Comparison of ENCODE assay signal across 19 mouse cellular contexts in the genomic region with DNA sequence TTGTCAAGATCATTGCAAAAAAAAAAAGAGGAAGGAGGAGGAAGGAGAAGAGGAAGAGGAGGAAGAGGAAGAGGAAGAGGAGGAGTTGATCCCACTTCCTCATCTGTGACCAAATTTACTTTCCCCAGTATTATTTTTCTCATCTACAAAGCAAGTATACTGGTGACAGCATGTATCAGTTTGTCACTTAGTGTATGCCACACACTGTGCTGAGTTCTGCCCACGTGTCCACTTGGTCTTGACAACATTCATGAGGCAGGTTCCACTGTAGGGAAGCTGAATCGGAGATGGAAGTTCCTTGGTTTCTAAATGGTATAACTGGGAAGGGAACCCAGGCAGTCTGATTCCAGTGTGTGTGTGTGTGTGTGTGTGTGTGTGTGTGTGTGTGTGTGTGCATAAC.
DNase-seq lines count a peak whose midpoint lies in the region; ATAC-seq and TF ChIP-seq lines count a peak whose summit lies in the region.
"Had no signal": no experiment of that assay in that cellular context is flagged by ENCODE, and none has a peak within 500 bp of the region (broad histone marks: within the 10 kb centered on the region; RNA-seq: fewer than 3 reads in every experiment).

No protein-coding gene starts in this region.

- H3K4me1 ChIP-seq in liver, adult 2 months (ENCODE audit: control insufficient read depth, insufficient read depth, low read length), result no peaks in the 10 kb centered on the region
- H3K4me1 ChIP-seq in liver, embryonic 12.5 days, result no peaks in the 10 kb centered on the region
- peaks cover 30% of the 10 kb centered on the region for H3K4me1 ChIP-seq in bone marrow macrophage, adult 2 months (ENCODE audit: control insufficient read depth, insufficient read depth, low read length)
- H3K4me1 ChIP-seq: embryonic facial prominence, embryonic 10.5 days; embryonic facial prominence, embryonic 12.5 days; forebrain, embryonic 13.5 days; forebrain, embryonic 15.5 days had no signal

- H3K79me2 ChIP-seq in liver, adult 2 months (ENCODE audit: control insufficient read depth, insufficient read depth, low read length), result no peaks in the 10 kb centered on the region

- WGBS in liver, adult 2 months, result 73% methylated on average over 2 of the region's 2 CpGs
- WGBS in liver, embryonic 12.5 days (ENCODE audit: insufficient replicate concordance), result 60% methylated on average over 2 of the region's 2 CpGs

- no peak overlapping the region for H3K27ac ChIP-seq in liver, adult 2 months (replicated peaks; ENCODE audit: insufficient read depth, low read depth, low read length)
- no peak overlapping the region for H3K27ac ChIP-seq in liver, embryonic 12.5 days
- peak overlapping the region; percentile 64 for H3K27ac ChIP-seq in bone marrow macrophage, adult 2 months (ENCODE audit: insufficient read depth, low read depth, low read length)
- H3K27ac ChIP-seq: embryonic facial prominence, embryonic 10.5 days; embryonic facial prominence, embryonic 12.5 days; forebrain, embryonic 13.5 days; forebrain, embryonic 15.5 days had no signal

- no peak for TF ChIP-seq CTCF in liver, adult 2 months (IDR thresholded peaks at IDR 0.05; ENCODE audit: low read depth, low read length)
- no peak for TF ChIP-seq CTCF in bone marrow macrophage, adult 2 months (IDR thresholded peaks at IDR 0.05; ENCODE audit: low read depth, low read length)

- ATAC-seq in liver, embryonic 12.5 days, result no peak
- peak; percentile 25 for ATAC-seq in granulocyte monocyte progenitor cell, adult 5-6 weeks (replicated peaks; ENCODE audit: poor library complexity, severe bottlenecking)
- ATAC-seq: forebrain, embryonic 13.5 days; forebrain, embryonic 15.5 days had no signal

- H3K4me2 ChIP-seq in liver, embryonic 12.5 days, result no peak overlapping the region
- H3K4me2 ChIP-seq: embryonic facial prominence, embryonic 12.5 days; forebrain, embryonic 13.5 days; forebrain, embryonic 15.5 days had no signal

- H3K9ac ChIP-seq in liver, adult 2 months (ENCODE audit: low read depth, low read length), result no peak overlapping the region
- no peak overlapping the region for H3K9ac ChIP-seq in liver, embryonic 12.5 days
- H3K9ac ChIP-seq: embryonic facial prominence, embryonic 12.5 days; forebrain, embryonic 13.5 days; forebrain, embryonic 15.5 days had no signal

- H3K9me3 ChIP-seq in liver, embryonic 12.5 days (replicated peaks), result no peaks in the 10 kb centered on the region
- H3K9me3 ChIP-seq: embryonic facial prominence, embryonic 10.5 days; embryonic facial prominence, embryonic 12.5 days; forebrain, embryonic 13.5 days; forebrain, embryonic 15.5 days had no signal

- H3K4me3 ChIP-seq in liver, adult 2 months (ENCODE audit: insufficient read depth, low read depth, low read length), result no peak overlapping the region
- no peak overlapping the region for H3K4me3 ChIP-seq in liver, embryonic 12.5 days
- H3K4me3 ChIP-seq in bone marrow macrophage, adult 2 months (ENCODE audit: insufficient read depth, low read length), result no peak overlapping the region
- H3K4me3 ChIP-seq: embryonic facial prominence, embryonic 10.5 days; embryonic facial prominence, embryonic 12.5 days; forebrain, embryonic 13.5 days; forebrain, embryonic 15.5 days had no signal

- no peaks in the 10 kb centered on the region for H3K36me3 ChIP-seq in liver, adult 2 months (ENCODE audit: control insufficient read depth, insufficient read depth, low read length)
- no peaks in the 10 kb centered on the region for H3K36me3 ChIP-seq in liver, embryonic 12.5 days
- H3K36me3 ChIP-seq: embryonic facial prominence, embryonic 10.5 days; embryonic facial prominence, embryonic 12.5 days; forebrain, embryonic 15.5 days had no signal

- DNase-seq in liver, adult 2 months (ENCODE audit: extremely low read depth, low read depth, low spot score), result peak; percentile 39
- DNase-seq in skeletal muscle tissue, adult 2 months (ENCODE audit: low read depth, low spot score), result peak; percentile 7
- no peak for DNase-seq in layer of hippocampus, adult 9-10 months (ENCODE audit: low spot score)
- no peak for DNase-seq in lung, postnatal 10 days
- DNase-seq: adrenal gland, adult 2 months; adrenal gland, postnatal 10 days; adrenal gland, postnatal 25 days; cerebellum, adult 11-12 months; cerebellum, adult 2 months; cerebellum, adult 9-10 months; cerebellum, postnatal 10 days; cerebellum, postnatal 25 days had no signal

- H3K27me3 ChIP-seq in liver, adult 2 months (ENCODE audit: control insufficient read depth, insufficient read depth, low read length), result no peaks in the 10 kb centered on the region
- no peaks in the 10 kb centered on the region for H3K27me3 ChIP-seq in liver, embryonic 12.5 days (replicated peaks)
- H3K27me3 ChIP-seq: embryonic facial prominence, embryonic 12.5 days; forebrain, embryonic 13.5 days; forebrain, embryonic 15.5 days had no signal

- TF ChIP-seq POLR2A in liver, adult 2 months (IDR thresholded peaks at IDR 0.05; ENCODE audit: extremely low read depth, insufficient read depth, low read length), result no peak
- no peak for TF ChIP-seq POLR2A in bone marrow macrophage, adult 2 months (IDR thresholded peaks at IDR 0.05; ENCODE audit: borderline replicate concordance, low read depth, low read length)

Comparison
In these comparisons a context has a peak if more than half of its experiments do, and no peak if none do; other contexts are left out.
1. DNase-seq: peak in liver, adult 2 months (single experiment) and skeletal muscle tissue, adult 2 months (single experiment); none in layer of hippocampus, adult 9-10 months (single experiment) and lung, postnatal 10 days (single experiment).